Mouse (Mus musculus) C2C12 (cell line): ENCODE measurements at regions not wholly inside any gene's neighbourhood (a gene's known extent, or its start where the extent isn't known, plus 50 kb on each side); places are given as distances from the start of the nearest gene placed in this dataset.

Source experiments
- H3K27me3 ChIP-seq: one replicate; pipeline ENCODE4 v1.6.1; 2011; ENCODE audit not compliant: control insufficient read depth, insufficient read depth, insufficient read length
- H3K36me3 ChIP-seq: one replicate; pipeline ENCODE4 v1.6.1; 2011; ENCODE audit not compliant: control insufficient read depth, insufficient read depth
- H3K4me3 ChIP-seq: one replicate; pipeline ENCODE4 v1.5.1; 2011; ENCODE audit warnings: mild to moderate bottlenecking, control low read depth; ENCODE audit not compliant: poor library complexity, insufficient read depth, severe bottlenecking
- H3K79me2 ChIP-seq: one replicate; pipeline ENCODE4 v1.6.1; 2011; ENCODE audit not compliant: control insufficient read depth, insufficient read depth
- H3K79me3 ChIP-seq: one replicate; pipeline ENCODE4 v1.6.1; 2011; ENCODE audit warnings: low read depth, control low read depth
- H3ac ChIP-seq: one replicate; pipeline ENCODE3; 2011; ENCODE audit warnings: low read depth; ENCODE audit not compliant: control insufficient read depth, insufficient read length
- CEBPB ChIP-seq: IDR thresholded peaks from one replicate; pipeline ENCODE4 v1.6.1; 2011; ENCODE audit warnings: low read depth, mild to moderate bottlenecking, control low read depth, moderate library complexity
- CTCF ChIP-seq: IDR thresholded peaks from one replicate; pipeline ENCODE4 v1.5.1; 2011; ENCODE audit not compliant: control insufficient read depth, insufficient read depth, insufficient read length
- FOSL1 ChIP-seq: IDR thresholded peaks from one replicate; pipeline ENCODE4 v1.8.0; 2011; ENCODE audit warnings: mild to moderate bottlenecking, low read length; ENCODE audit not compliant: poor library complexity, insufficient read depth, severe bottlenecking
- MAX ChIP-seq: IDR thresholded peaks from one replicate; pipeline ENCODE4 v1.6.1; 2011; ENCODE audit warnings: mild to moderate bottlenecking, control low read depth
- MYOD1 ChIP-seq: IDR thresholded peaks from one replicate; pipeline ENCODE4 v1.6.1; 2011; ENCODE audit warnings: low read depth; ENCODE audit not compliant: control insufficient read depth, insufficient read length
- MYOG ChIP-seq: IDR thresholded peaks from one replicate; pipeline ENCODE4 v1.6.1; 2011; ENCODE audit not compliant: control insufficient read depth, insufficient read length; ENCODE audit errors: extremely low read depth
- USF1 ChIP-seq: IDR thresholded peaks from one replicate; pipeline ENCODE4 v1.6.1; 2011; ENCODE audit warnings: low read depth, mild to moderate bottlenecking, control low read depth, moderate library complexity

DNA sequence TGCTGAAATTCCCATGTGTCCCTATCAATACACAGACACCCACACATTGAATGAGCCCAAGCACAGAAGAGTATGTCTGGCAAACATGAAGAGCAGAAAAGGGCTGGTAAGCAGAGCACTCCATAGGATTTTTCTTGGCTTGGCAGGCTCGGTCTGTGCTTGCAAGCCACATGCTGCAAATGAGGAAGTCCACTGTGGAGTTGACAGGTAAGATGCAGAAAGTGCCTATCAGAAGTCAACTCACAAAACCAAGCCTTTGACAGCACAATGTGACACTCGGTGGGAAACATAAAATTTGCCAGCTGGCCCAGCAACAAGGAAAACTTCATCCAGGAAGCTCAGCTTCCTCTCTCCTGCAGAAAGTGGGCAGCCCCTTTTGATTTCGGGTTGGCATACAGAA, 722.7 kb downstream of the 1700064H15Rik start:
- TF ChIP-seq MYOD1 (no peak), USF1 (no peak), CTCF (no peak)
- Histone ChIP-seq H3K4me3 (no peak overlapping the region), H3K79me2 (no peaks in the 10 kb centered on the region), H3K36me3 (no peaks in the 10 kb centered on the region), H3K79me3 (no peaks in the 10 kb centered on the region), H3ac (no peak overlapping the region), H3K27me3 (no peaks in the 10 kb centered on the region)

DNA sequence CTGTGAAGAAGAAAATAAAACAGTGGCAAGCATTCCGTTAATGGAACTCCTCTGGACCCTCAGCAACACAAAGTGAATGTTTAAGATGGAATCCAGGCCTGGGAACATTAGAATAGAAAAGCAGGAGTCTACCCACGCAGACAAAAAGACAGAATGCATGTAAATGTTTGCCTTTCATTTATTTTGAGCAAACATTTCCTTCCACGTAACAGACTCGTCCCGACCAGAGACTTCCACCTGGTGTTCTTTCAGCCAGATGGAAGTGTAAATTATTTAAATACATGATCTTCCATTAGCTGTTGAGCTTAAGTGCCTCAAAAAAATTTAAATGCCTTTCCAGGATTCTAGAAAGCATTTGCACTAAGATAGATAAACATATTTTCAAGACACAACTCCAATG, 722.3 kb downstream of the 1700064H15Rik start:
- no peaks in the 10 kb centered on the region for H3K36me3 ChIP-seq
- no peak overlapping the region for H3K4me3 ChIP-seq
- no peaks in the 10 kb centered on the region for H3K79me3 ChIP-seq
- TF ChIP-seq USF1 (no peak), MAX (no peak), CTCF (no peak)
- no peak overlapping the region for H3ac ChIP-seq
- no peaks in the 10 kb centered on the region for H3K27me3 ChIP-seq
- H3K79me2 ChIP-seq = no peaks in the 10 kb centered on the region

DNA sequence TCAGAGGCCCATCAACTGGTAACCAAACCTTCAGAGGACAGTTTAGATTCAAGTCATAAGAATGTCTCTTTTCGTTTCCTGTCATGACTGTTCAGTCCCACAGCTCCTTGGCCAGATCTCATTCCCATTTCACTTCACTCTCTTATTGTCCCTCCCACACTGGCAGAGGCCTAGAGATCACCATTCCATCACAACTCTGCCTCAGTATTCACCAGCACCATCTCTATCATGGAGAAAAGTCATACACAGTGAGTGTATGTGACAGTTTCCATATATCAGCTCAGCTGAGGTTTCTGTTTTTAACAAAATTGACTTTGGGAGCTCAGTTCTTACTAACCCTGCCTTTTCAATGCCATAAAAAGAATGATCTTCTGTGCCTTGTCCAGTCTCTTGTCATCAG, 719.7 kb downstream of the 1700064H15Rik start:
- Histone ChIP-seq H3K4me3 (no peak overlapping the region), H3K79me3 (no peaks in the 10 kb centered on the region), H3K27me3 (no peaks in the 10 kb centered on the region), H3K36me3 (no peaks in the 10 kb centered on the region), H3ac (no peak overlapping the region), H3K79me2 (no peaks in the 10 kb centered on the region)
- TF ChIP-seq CEBPB = no peak
- TF ChIP-seq MYOG = no peak
- no peak for TF ChIP-seq USF1
- TF ChIP-seq MYOD1 = no peak

DNA sequence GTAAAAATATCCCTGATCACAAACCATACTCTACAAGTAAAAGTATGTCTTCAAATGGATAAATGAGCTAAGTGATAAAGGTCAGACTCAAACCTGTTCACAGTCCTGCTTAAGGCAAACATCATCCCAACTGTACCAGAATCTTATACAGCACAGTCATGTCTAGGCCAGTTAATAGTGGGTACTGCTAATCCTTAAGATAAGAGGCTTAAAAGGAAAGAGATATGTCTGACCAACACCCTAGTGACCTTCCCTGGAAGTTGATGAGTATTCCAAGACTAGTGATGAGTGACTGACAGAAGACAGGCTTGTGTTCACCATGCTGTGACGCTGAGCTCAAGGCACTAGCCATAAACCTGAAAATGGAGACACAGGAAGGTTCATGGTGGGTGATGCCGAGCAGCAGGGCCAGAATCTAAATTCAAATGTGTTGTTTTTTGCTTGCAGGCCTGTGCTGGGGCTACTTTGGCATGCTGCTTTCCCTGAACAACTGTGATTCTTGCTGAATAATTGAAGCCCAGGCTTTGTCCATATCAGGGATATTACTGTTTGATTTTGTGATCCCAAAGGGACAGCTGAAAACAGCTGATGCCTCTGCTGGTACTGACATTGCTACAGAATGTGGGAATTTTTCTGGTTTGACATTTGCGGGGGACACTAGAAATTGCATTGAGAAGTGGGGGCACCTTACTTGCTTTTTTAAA, 699.9 kb downstream of the 1700064H15Rik start:
- Histone ChIP-seq H3K36me3 (no peaks in the 10 kb centered on the region), H3K4me3 (no peak overlapping the region), H3ac (no peak overlapping the region), H3K79me2 (no peaks in the 10 kb centered on the region), H3K79me3 (no peaks in the 10 kb centered on the region), H3K27me3 (no peaks in the 10 kb centered on the region)
- TF ChIP-seq MYOG (no peak), FOSL1 (no peak), CTCF (no peak), CEBPB (no peak), MYOD1 (no peak), MAX (no peak), USF1 (no peak)

DNA sequence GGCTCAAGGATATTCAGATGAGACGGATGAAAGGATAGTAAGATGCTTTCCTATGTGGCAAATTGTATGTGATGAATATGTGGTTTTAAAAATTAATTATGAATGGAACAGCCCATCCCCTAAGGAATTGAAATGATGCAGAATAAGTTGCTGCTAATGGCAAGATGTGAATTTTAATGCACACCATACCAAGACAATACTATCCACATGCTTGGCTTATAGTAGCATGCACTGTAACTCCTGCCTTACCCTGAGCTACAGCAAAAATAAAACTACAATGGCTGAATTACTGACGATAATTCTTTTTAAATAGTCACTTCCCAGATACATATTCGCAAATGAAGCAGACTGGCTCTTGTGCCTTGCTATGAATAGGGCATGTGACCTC, 699.4 kb downstream of the 1700064H15Rik start:
- Histone ChIP-seq H3ac (no peak overlapping the region), H3K36me3 (no peaks in the 10 kb centered on the region), H3K79me2 (no peaks in the 10 kb centered on the region), H3K4me3 (no peak overlapping the region), H3K27me3 (no peaks in the 10 kb centered on the region), H3K79me3 (no peaks in the 10 kb centered on the region)
- TF ChIP-seq FOSL1 = no peak

DNA sequence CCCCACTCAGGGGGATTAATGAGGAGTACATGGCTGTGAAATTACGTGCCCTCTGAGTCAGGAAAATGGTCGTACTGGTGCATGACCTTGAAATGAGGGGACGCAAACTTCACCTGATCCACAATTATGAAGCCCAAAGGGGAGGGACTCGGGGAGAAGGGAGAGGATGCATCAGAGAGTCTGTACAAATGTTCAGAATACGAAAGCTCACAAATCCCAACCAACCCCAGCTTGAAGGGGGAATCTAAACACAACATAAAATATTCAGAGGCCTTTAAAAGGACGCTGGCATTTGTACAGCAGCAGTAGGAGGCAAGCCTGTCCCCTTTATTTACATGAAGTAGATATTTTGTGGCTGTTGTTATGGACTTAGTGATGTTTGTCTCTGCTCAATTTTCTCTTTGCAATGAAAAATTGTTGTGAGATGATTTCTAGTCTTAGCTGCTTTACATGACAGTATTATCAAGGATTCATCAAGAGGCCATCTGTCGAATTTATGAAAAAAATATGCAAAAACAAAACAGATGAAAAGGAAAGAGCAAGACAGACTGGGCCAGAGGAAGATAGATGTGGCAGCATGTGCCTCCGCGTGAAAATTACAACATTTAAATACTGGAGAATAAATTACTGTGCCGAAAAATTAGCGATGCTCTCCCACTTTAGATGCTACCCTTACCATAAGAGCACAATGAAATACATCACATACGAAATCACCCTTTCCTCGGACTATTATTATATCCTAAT, 695.3 kb downstream of the 1700064H15Rik start:
- no peak for TF ChIP-seq FOSL1
- no peak for TF ChIP-seq USF1
- no peak for TF ChIP-seq CTCF
- TF ChIP-seq MYOD1 = no peak
- no peak for TF ChIP-seq MYOG
- no peak for TF ChIP-seq CEBPB
- no peak for TF ChIP-seq MAX
- H3K36me3 ChIP-seq = no peaks in the 10 kb centered on the region
- H3ac ChIP-seq = no peak overlapping the region
- H3K79me2 ChIP-seq = no peaks in the 10 kb centered on the region
- H3K4me3 ChIP-seq = no peak overlapping the region
- H3K27me3 ChIP-seq = no peaks in the 10 kb centered on the region
- H3K79me3 ChIP-seq = no peaks in the 10 kb centered on the region
